Mouse (Mus musculus) MEL (cell line): ENCODE results near the gene Syn3. TPM values are rescaled to one million over a fixed set of nuclear protein-coding genes. Genes with fewer than 3 reads are reported as not detected.

ENCODE experiments used
- DNase-seq: peaks from one replicate; pipeline ENCODE4 v3.0.0; 2011; ENCODE audit warnings: low read depth, low spot score
- H3K27ac ChIP-seq: 2 replicates; pipeline ENCODE4 v1.5.1; 2012; ENCODE audit warnings: low read depth, mild to moderate bottlenecking, control low read depth, low read length, moderate library complexity; ENCODE audit not compliant: control insufficient read depth
- H3K27me3 ChIP-seq, 2 experiments: fragments of 150-350 bp in 1 of 2; sonication (generic) in 1 of 2; 2 replicates each; pipeline ENCODE4 v1.6.1; 2012; ENCODE audit warnings: low read length in 2 of 2, mild to moderate bottlenecking in 2 of 2, improper control_type of control experiment in 1 of 2, moderate library complexity in 1 of 2; ENCODE audit not compliant: insufficient read depth in 2 of 2, control insufficient read depth in 1 of 2
- H3K36me3 ChIP-seq, 2 experiments: 2 replicates each; pipeline ENCODE4 v1.6.1; 2012 to 2014; ENCODE audit warnings: low read length in 2 of 2, improper control_type of control experiment in 1 of 2, inconsistent platforms in 1 of 2, mild to moderate bottlenecking in 1 of 2; ENCODE audit not compliant: insufficient read depth in 2 of 2, control insufficient read depth in 1 of 2
- H3K4me1 ChIP-seq, 2 experiments: fragments of 150-350 bp in 1 of 2; sonication (generic) in 1 of 2; 2 replicates each; pipeline ENCODE4 v1.6.1; 2012; ENCODE audit warnings: low read length in 2 of 2, improper control_type of control experiment in 1 of 2, mild to moderate bottlenecking in 1 of 2; ENCODE audit not compliant: insufficient read depth in 2 of 2, control insufficient read depth in 1 of 2
- H3K4me3 ChIP-seq, 2 experiments: fragments of 150-350 bp in 1 of 2; sonication (generic) in 1 of 2; 2 replicates each; pipeline ENCODE4 v1.5.1; 2012; ENCODE audit warnings: low read depth in 2 of 2, low read length in 2 of 2, mild to moderate bottlenecking in 2 of 2, moderate library complexity in 2 of 2, control low read depth in 1 of 2, improper control_type of control experiment in 1 of 2; ENCODE audit not compliant: control insufficient read depth in 1 of 2, insufficient read depth in 1 of 2
- H3K79me2 ChIP-seq: 2 replicates; pipeline ENCODE4 v1.6.1; 2012; ENCODE audit warnings: mild to moderate bottlenecking, low read length, moderate library complexity; ENCODE audit not compliant: control insufficient read depth, poor library complexity, insufficient read depth
- H3K9ac ChIP-seq: 2 replicates; pipeline ENCODE4 v1.6.1; 2012; ENCODE audit warnings: low read depth, mild to moderate bottlenecking, control low read depth, low read length, moderate library complexity; ENCODE audit not compliant: control insufficient read depth, poor library complexity, severe bottlenecking
- H3K9me3 ChIP-seq: fragments of 150-350 bp; sonication (generic); replicated peaks from 2 replicates; pipeline ENCODE4 v1.6.1; 2012; ENCODE audit warnings: mild to moderate bottlenecking, low read length, improper control_type of control experiment, moderate library complexity; ENCODE audit not compliant: insufficient read depth
- BHLHE40 ChIP-seq: IDR thresholded peaks from 2 replicates; pipeline ENCODE4 v1.6.1; 2012; ENCODE audit warnings: low read depth, mild to moderate bottlenecking, inconsistent platforms, low read length, improper control_type of control experiment, borderline replicate concordance
- CHD1 ChIP-seq: IDR thresholded peaks from 2 replicates; pipeline ENCODE4 v1.6.1; 2012; ENCODE audit warnings: low read depth, mild to moderate bottlenecking, inconsistent platforms, low read length, improper control_type of control experiment
- E2F4 ChIP-seq: IDR thresholded peaks from 2 replicates; pipeline ENCODE4 v1.6.1; 2011; ENCODE audit warnings: low read depth, low read length, improper control_type of control experiment, borderline replicate concordance
- ELF1 ChIP-seq: IDR thresholded peaks from 2 replicates; pipeline ENCODE4 v1.6.1; 2014; ENCODE audit warnings: low read depth, mild to moderate bottlenecking, inconsistent platforms, low read length, improper control_type of control experiment, moderate library complexity
- EP300 ChIP-seq, 2 experiments: IDR thresholded peaks; 2 replicates each; pipeline ENCODE4 v1.6.1; 2011; ENCODE audit warnings: improper control_type of control experiment in 2 of 2, low read length in 2 of 2, low read depth in 1 of 2, mild to moderate bottlenecking in 1 of 2
- GABPA ChIP-seq: IDR thresholded peaks from 2 replicates; pipeline ENCODE4 v1.6.1; 2012; ENCODE audit warnings: low read depth, mild to moderate bottlenecking, inconsistent platforms, low read length, improper control_type of control experiment, moderate library complexity
- GATA1 ChIP-seq: IDR thresholded peaks from 2 replicates; pipeline ENCODE4 v1.6.1; 2011; ENCODE audit warnings: low read depth, low read length, improper control_type of control experiment
- HCFC1 ChIP-seq: IDR thresholded peaks from 2 replicates; pipeline ENCODE4 v1.6.1; 2012; ENCODE audit warnings: low read depth, mild to moderate bottlenecking, inconsistent platforms, low read length, improper control_type of control experiment, moderate library complexity
- JUND ChIP-seq: IDR thresholded peaks from 2 replicates; pipeline ENCODE4 v1.6.1; 2011; ENCODE audit warnings: low read depth, mild to moderate bottlenecking, improper control_type of control experiment, low read length
- MAFK ChIP-seq: IDR thresholded peaks from 2 replicates; pipeline ENCODE4 v1.6.1; 2011; ENCODE audit warnings: low read depth, mild to moderate bottlenecking, low read length, improper control_type of control experiment, borderline replicate concordance
- MAZ ChIP-seq: IDR thresholded peaks from 2 replicates; pipeline ENCODE4 v1.6.1; 2012; ENCODE audit warnings: low read depth, mild to moderate bottlenecking, inconsistent platforms, low read length, improper control_type of control experiment
- MEF2A ChIP-seq: IDR thresholded peaks from 2 replicates; pipeline ENCODE4 v1.6.1; 2014; ENCODE audit warnings: low read depth, mild to moderate bottlenecking, inconsistent platforms, low read length, improper control_type of control experiment; ENCODE audit not compliant: poor library complexity, insufficient replicate concordance, severe bottlenecking; ENCODE audit errors: extremely low read depth
- MXI1 ChIP-seq: IDR thresholded peaks from 2 replicates; pipeline ENCODE4 v1.6.1; 2011; ENCODE audit warnings: mild to moderate bottlenecking, low read depth, low read length, improper control_type of control experiment
- MYB ChIP-seq: IDR thresholded peaks from 2 replicates; pipeline ENCODE4 v1.6.1; 2011; ENCODE audit warnings: mild to moderate bottlenecking, low read depth, low read length, improper control_type of control experiment
- NRF1 ChIP-seq: IDR thresholded peaks from 2 replicates; pipeline ENCODE4 v1.6.1; 2014; ENCODE audit warnings: low read depth, mild to moderate bottlenecking, inconsistent platforms, low read length, improper control_type of control experiment, moderate library complexity; ENCODE audit not compliant: poor library complexity, insufficient read depth, severe bottlenecking
- POLR2A ChIP-seq, 2 experiments: IDR thresholded peaks; 2 replicates each; pipeline ENCODE4 v1.6.1; 2011 to 2012; ENCODE audit warnings: low read length in 2 of 2, mild to moderate bottlenecking in 2 of 2, control low read depth in 1 of 2, improper control_type of control experiment in 1 of 2, low read depth in 1 of 2, moderate library complexity in 1 of 2; ENCODE audit not compliant: control insufficient read depth in 1 of 2, insufficient read depth in 1 of 2, poor library complexity in 1 of 2
- POLR2AphosphoS2 ChIP-seq: IDR thresholded peaks from 2 replicates; pipeline ENCODE4 v1.6.1; 2011; ENCODE audit warnings: low read length, improper control_type of control experiment
- RAD21 ChIP-seq: IDR thresholded peaks from 2 replicates; pipeline ENCODE4 v1.6.1; 2011; ENCODE audit warnings: mild to moderate bottlenecking, low read depth, low read length, improper control_type of control experiment
- TAL1 ChIP-seq: IDR thresholded peaks from 2 replicates; pipeline ENCODE4 v1.6.1; 2012; ENCODE audit warnings: mild to moderate bottlenecking, inconsistent platforms, low read length, moderate library complexity, mixed read lengths
- TBP ChIP-seq: IDR thresholded peaks from 2 replicates; pipeline ENCODE4 v1.8.0; 2011; ENCODE audit warnings: low read depth, low read length, improper control_type of control experiment
- UBTF ChIP-seq: IDR thresholded peaks from 2 replicates; pipeline ENCODE4 v1.6.1; 2012; ENCODE audit warnings: low read depth, mild to moderate bottlenecking, inconsistent platforms, low read length, improper control_type of control experiment, moderate library complexity, borderline replicate concordance; ENCODE audit not compliant: insufficient read depth
- USF2 ChIP-seq, 2 experiments: IDR thresholded peaks; 2 replicates each; pipeline ENCODE4 v1.6.1; 2011 to 2012; ENCODE audit warnings: improper control_type of control experiment in 2 of 2, low read length in 2 of 2, borderline replicate concordance in 1 of 2, inconsistent platforms in 1 of 2, low read depth in 1 of 2, mild to moderate bottlenecking in 1 of 2; ENCODE audit not compliant: insufficient read depth in 1 of 2
- ZC3H11A ChIP-seq: IDR thresholded peaks from 2 replicates; pipeline ENCODE4 v1.6.1; 2012; ENCODE audit warnings: low read depth, mild to moderate bottlenecking, inconsistent platforms, low read length, improper control_type of control experiment
- ZMIZ1 ChIP-seq: IDR thresholded peaks from 2 replicates; pipeline ENCODE4 v1.6.1; 2012; ENCODE audit warnings: low read depth, mild to moderate bottlenecking, inconsistent platforms, low read length, improper control_type of control experiment, moderate library complexity
- ZNF384 ChIP-seq: IDR thresholded peaks from 2 replicates; pipeline ENCODE4 v1.6.1; 2012; ENCODE audit warnings: low read depth, mild to moderate bottlenecking, inconsistent platforms, low read length, improper control_type of control experiment
- polyA plus RNA-seq, 2 experiments: library from polyadenylated mRNA; stranded (reverse) in 1 of 2; unstranded in 1 of 2; fragments of >175 nt in 1 of 2; fragments of >200 nt in 1 of 2; gene quantifications; 2 replicates each; pipeline versions ENCODE4 v1.2.1 to v1.2.4; 2012; ENCODE audit warnings: low replicate concordance in 2 of 2, low read depth in 1 of 2; ENCODE audit not compliant: insufficient read length in 2 of 2, insufficient read depth in 1 of 2, missing spikeins in 1 of 2
- total RNA-seq: library from RNA; depleted of rRNA; stranded (reverse); fragments of 300-350 nt; gene quantifications from 2 replicates; pipeline ENCODE4 v1.2.3, GENCODE M21; 2012

Gene Syn3
- total and polyA plus RNA-seq, 3 experiments = 0.06 TPM; not detected in 2

GRCm38 (mm10) chr10:86310527-86310926 is 188.2 kb downstream of the Syn3 start:
- Histone ChIP-seq H3K4me1 (no peaks in the 10 kb centered on the region), H3K4me3 (no peak overlapping the region), H3K9me3 (no peaks in the 10 kb centered on the region), H3K9ac (no peak overlapping the region), H3K79me2 (no peaks in the 10 kb centered on the region), H3K36me3 (no peaks in the 10 kb centered on the region), H3K27me3 (no peaks in the 10 kb centered on the region), H3K27ac (no peak overlapping the region)
- no peak for TF ChIP-seq MXI1
- TF ChIP-seq TAL1 = no peak
- TF ChIP-seq ELF1 = no peak
- no peak for TF ChIP-seq ZMIZ1
- no peak for TF ChIP-seq UBTF
- TF ChIP-seq EP300 (IDR thresholded peaks at IDR 0.05; ENCODE audit: low read depth in 1 of 2, low read length in 2 of 2) = no peak
- TF ChIP-seq CHD1 = no peak
- TF ChIP-seq TBP = no peak
- TF ChIP-seq NRF1 = no peak
- no peak for TF ChIP-seq MAFK
- TF ChIP-seq JUND = no peak
- no peak for TF ChIP-seq ZC3H11A
- no peak for TF ChIP-seq GATA1
- no peak for TF ChIP-seq BHLHE40
- DNase-seq = no peak

GRCm38 (mm10) chr10:86307235-86307634 is 191.5 kb downstream of the Syn3 start:
- H3K36me3 ChIP-seq = no peaks in the 10 kb centered on the region
- no peaks in the 10 kb centered on the region for H3K4me1 ChIP-seq
- no peaks in the 10 kb centered on the region for H3K9me3 ChIP-seq
- no peak overlapping the region for H3K27ac ChIP-seq
- TF ChIP-seq MAZ = no peak
- TF ChIP-seq POLR2A (IDR thresholded peaks at IDR 0.05; ENCODE audit: control insufficient read depth in 1 of 2, insufficient read depth in 1 of 2, low read depth in 1 of 2, low read length in 2 of 2, poor library complexity in 1 of 2) = no peak
- no peak for TF ChIP-seq GABPA
- no peak for TF ChIP-seq HCFC1
- TF ChIP-seq MYB = no peak
- no peak for TF ChIP-seq NRF1
- TF ChIP-seq USF2 (IDR thresholded peaks at IDR 0.05; ENCODE audit: borderline replicate concordance in 1 of 2, insufficient read depth in 1 of 2, low read depth in 1 of 2, low read length in 2 of 2) = no peak
- no peak for TF ChIP-seq MEF2A
- TF ChIP-seq E2F4 = no peak
- TF ChIP-seq ZNF384 = no peak
- TF ChIP-seq UBTF = no peak
- no peak for TF ChIP-seq ELF1
- TF ChIP-seq BHLHE40 = no peak
- no peak for TF ChIP-seq ZMIZ1
- no peak for TF ChIP-seq RAD21
- TF ChIP-seq POLR2AphosphoS2 = no peak
- TF ChIP-seq, all 39 proteins: peak for 0
- no peak overlapping the region for H3K4me3 ChIP-seq
- H3K27me3 ChIP-seq = no peaks in the 10 kb centered on the region
- no peak overlapping the region for H3K9ac ChIP-seq
- H3K79me2 ChIP-seq = no peaks in the 10 kb centered on the region
- DNase-seq = no peak
